Mouse (Mus musculus): Measurements from ENCODE around the gene Gm2a.
A peak's percentile ranks its signal among the peaks of the same experiment; 100 is the strongest.

DNA sequence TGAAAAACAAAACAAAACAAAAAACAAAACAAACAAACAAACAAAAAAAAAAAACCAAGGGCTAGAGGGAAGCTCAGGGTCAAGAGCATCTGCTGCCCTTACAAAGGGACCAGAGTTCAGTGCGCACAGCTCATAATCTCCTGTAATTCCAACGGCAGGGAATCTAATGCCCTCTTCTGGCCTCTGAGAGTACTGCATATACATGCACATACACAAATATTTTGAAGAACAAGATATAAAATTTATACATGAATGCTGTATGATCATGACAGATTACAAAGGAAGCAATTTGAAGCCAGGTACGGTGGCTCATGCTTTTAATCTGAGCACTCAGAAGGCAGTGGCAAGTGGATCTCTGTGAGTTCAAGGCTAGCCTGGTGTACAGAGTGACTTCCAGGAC lies 40.4 kb upstream of the Gm2a start:
- TF ChIP-seq CTCF (IDR thresholded peaks at IDR 0.05; ENCODE audit: low read depth) (peak; percentile 38), EP300 (optimal IDR thresholded peaks at IDR 0.05) (no peak)
